Mouse (Mus musculus) adrenal gland, adult (tissue): ENCODE data around the gene Sltm.
A peak's percentile ranks its signal among the peaks of the same experiment; 100 is the strongest.
"Not testable (repeated sequence)": the region's sequence is repeated elsewhere in the genome, so short reads cannot be mapped to it uniquely, and the experiment has no call there.

Source experiments
- DNase-seq, 2 experiments: peaks; one replicate each; pipeline ENCODE4 v3.0.0; 2022 to 2023; ENCODE audit warnings: low spot score in 1 of 2; ENCODE audit not compliant: inconsistent age in 2 of 2

Gene Sltm

GRCm38 (mm10) chr9:70542305-70543041 lies at the start of gene Sltm:
TSS of gene Sltm (plus strand) at chr9:70542754.
- peak; percentile 100 for DNase-seq

GRCm38 (mm10) chr9:70493038-70493437 lies 49.5 kb upstream of the Sltm start:
- no peak for DNase-seq

- no peak for DNase-seq
Observed at GRCm38 (mm10) chr9:70496990-70497389, 45.6 kb upstream of the Sltm start.

- no peak for DNase-seq
Observed at GRCm38 (mm10) chr9:70502284-70503014, 40.1 kb upstream of the Sltm start.

- DNase-seq, result peak in 1 of 2 experiments; percentile 89
Observed at GRCm38 (mm10) chr9:70503015-70503603, 39.4 kb upstream of the Sltm start.

- peak; percentile 98 to 99 for DNase-seq
Observed at GRCm38 (mm10) chr9:70503626-70504041, 38.9 kb upstream of the Sltm start, which contains the start of gene Rnf111. TSS of gene Rnf111 (minus strand) at chr9:70503725.

GRCm38 (mm10) chr9:70506186-70506585 lies 36.4 kb upstream of the Sltm start:
- no peak for DNase-seq

GRCm38 (mm10) chr9:70506787-70507186 lies 35.8 kb upstream of the Sltm start:
- DNase-seq, result no peak

GRCm38 (mm10) chr9:70509906-70510525 lies 32.5 kb upstream of the Sltm start:
- DNase-seq, result peak; percentile 73 to 86

- peak in 1 of 2 experiments; percentile 56 for DNase-seq
Observed at GRCm38 (mm10) chr9:70510998-70511583, 31.5 kb upstream of the Sltm start.

- DNase-seq, result no peak
Observed at GRCm38 (mm10) chr9:70511681-70512080, 30.9 kb upstream of the Sltm start.

GRCm38 (mm10) chr9:70520651-70521050 lies 21.9 kb upstream of the Sltm start:
- no peak for DNase-seq

GRCm38 (mm10) chr9:70523813-70524212 lies 18.7 kb upstream of the Sltm start:
- DNase-seq, result no peak

- DNase-seq, result no peak
Observed at GRCm38 (mm10) chr9:70524366-70524765, 18.2 kb upstream of the Sltm start.

- no peak for DNase-seq
Observed at GRCm38 (mm10) chr9:70533328-70533727, 9.2 kb upstream of the Sltm start.

GRCm38 (mm10) chr9:70541584-70541983 lies 970 bp upstream of the Sltm start:
- DNase-seq, result no peak

- DNase-seq, result no peak
Observed at GRCm38 (mm10) chr9:70543048-70543880, 710 bp downstream of the Sltm start.

GRCm38 (mm10) chr9:70543985-70544384 lies 1.4 kb downstream of the Sltm start:
- DNase-seq, result peak in 1 of 2 experiments; percentile 52

- DNase-seq, result no peak
Observed at GRCm38 (mm10) chr9:70544831-70545230, 2.3 kb downstream of the Sltm start.

GRCm38 (mm10) chr9:70546576-70546975 lies 4.0 kb downstream of the Sltm start:
- DNase-seq, result not testable (repeated sequence)
